Mouse (Mus musculus): ENCODE measurements around the gene Fuca2. TPM values are rescaled to one million over a fixed set of nuclear protein-coding genes. Genes with fewer than 3 reads are reported as not detected.
"Not testable (repeated sequence)": the region's sequence is repeated elsewhere in the genome, so short reads cannot be mapped to it uniquely, and the experiment has no call there.

Gene Fuca2
- polyA plus RNA-seq, 1 experiment from 2014 or later: 23.6 TPM

DNA sequence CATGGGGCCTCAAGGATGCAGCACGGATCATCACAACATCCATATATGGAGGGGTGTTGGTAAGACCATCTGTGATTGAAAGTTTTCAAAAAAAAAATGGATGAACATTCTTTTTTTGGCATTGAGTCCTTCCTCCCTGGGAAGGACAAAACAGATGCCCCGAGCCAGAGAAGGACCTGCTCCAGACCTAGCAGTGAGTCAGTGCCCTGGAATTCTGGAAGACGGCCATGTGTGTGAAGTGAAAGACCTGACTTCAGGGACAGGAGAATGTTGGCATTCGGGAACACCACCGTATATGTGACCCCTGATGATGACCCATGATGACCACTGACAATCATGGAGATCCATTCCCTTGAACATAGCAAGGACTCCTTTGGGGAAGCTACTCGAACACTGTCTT lies 9.7 kb upstream of the Fuca2 start:
- WGBS: 89% methylated on average over 6 of the region's 6 CpGs

DNA sequence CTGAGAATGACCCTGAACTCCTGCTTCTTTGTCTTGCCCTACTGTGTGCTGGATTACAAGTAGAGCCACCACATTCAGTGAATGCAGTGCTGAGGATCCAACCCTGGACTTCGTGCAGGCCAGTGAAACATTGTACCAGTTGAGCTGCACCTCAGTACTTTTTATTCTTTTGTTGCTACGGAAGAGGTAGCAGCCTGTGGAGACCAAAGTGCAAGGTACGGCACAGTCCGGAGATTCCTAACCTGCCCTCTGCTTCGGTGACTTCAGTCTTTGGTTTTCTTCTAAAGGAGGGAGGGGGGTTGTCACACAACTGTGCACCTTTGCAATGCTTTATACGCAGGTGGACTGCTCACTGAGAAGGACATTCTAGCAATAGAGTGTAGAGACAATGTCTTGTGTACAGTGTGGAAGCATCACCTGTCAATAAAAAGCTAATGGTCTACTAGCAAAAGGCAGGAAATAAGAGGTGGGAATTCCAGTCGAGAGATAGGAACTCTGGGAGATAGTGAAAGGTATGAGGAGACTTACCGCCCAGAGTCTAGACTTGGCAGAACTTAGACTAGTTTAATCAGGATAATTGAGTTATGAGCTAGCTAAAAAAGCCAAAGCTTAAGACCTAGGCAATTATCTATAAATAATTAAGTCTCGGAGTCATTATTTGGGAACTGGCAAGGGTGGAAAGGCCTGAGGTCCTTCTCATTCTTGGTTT lies 5.2 kb upstream of the Fuca2 start:
- Histone ChIP-seq H3K27ac (no peak overlapping the region), H3K9me3 (replicated peaks) (no peaks in the 10 kb centered on the region), H3K4me3 (no peak overlapping the region), H3K27me3 (ENCODE audit: low read depth, poor library complexity, severe bottlenecking) (no peaks in the 10 kb centered on the region), H3K4me1 (no peaks in the 10 kb centered on the region), H3K36me3 (no peaks in the 10 kb centered on the region)
- 91% methylated on average over 9 of the region's 9 CpGs for WGBS
- DNase-seq (ENCODE audit: low spot score): no peak

More for the DNA sequence above, 9.7 kb upstream of the Fuca2 start:
- H3K36me3 ChIP-seq: no peaks in the 10 kb centered on the region
- no peaks in the 10 kb centered on the region for H3K9me3 ChIP-seq (replicated peaks)
- no peak for DNase-seq (ENCODE audit: low spot score)
- H3K27me3 ChIP-seq (ENCODE audit: low read depth, poor library complexity, severe bottlenecking): no peaks in the 10 kb centered on the region
- H3K27ac ChIP-seq: no peak overlapping the region
- H3K4me1 ChIP-seq: no peaks in the 10 kb centered on the region
- no peak overlapping the region for H3K4me3 ChIP-seq

DNA sequence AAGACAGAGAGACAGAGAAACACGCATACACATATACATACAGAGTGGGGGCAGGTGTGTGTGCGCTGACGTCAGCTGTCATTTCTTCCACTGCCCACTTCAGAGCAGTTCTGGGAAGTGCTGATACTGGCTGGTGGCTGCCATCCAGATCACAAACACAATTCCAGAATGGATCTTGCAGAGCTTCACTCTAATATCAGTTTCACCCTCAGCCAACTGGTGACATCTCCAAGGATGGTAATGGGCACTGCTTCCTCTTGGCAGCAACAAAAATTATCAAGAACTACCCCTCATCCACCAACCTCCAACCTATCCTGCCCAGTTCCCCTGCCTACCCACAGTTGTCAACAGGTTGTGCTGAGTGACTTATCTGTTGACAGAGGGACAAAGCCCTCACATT lies 3.0 kb upstream of the Fuca2 start:
- Histone ChIP-seq H3K9me3 (replicated peaks) (no peaks in the 10 kb centered on the region), H3K36me3 (no peaks in the 10 kb centered on the region), H3K4me1 (peaks cover 8% of the 10 kb centered on the region), H3K27me3 (ENCODE audit: low read depth, poor library complexity, severe bottlenecking) (peaks cover 5% of the 10 kb centered on the region; the same call in 1 of the 2 replicates), H3K4me3 (no peak overlapping the region), H3K27ac (no peak overlapping the region)
- 91% methylated on average over 3 of the region's 3 CpGs for WGBS
- DNase-seq (ENCODE audit: low spot score): no peak

DNA sequence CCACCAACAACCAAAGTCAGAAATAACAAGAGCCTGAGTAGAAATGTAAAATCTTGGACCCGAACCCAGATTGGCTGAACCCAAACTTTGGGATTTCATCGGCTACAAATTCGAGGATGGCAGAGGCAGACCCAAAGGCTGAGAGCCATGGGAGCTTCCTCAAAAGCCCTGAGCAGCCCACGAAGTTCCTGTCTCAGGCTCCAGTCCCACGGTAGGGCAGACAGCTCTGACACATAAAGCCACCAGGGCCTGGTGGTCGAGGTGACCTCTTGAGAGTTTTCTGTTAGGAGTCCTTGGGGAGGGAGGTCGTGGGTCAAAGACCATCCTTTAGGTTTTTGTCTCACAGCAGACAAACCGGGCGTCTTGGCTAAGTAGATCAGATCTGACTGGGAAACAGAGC lies 1.1 kb downstream of the Fuca2 start:
- Histone ChIP-seq H3K27me3 (ENCODE audit: low read depth, poor library complexity, severe bottlenecking) (peaks cover 5% of the 10 kb centered on the region; the same call in 1 of the 2 replicates), H3K4me1 (peaks cover 13% of the 10 kb centered on the region), H3K9me3 (replicated peaks) (no peaks in the 10 kb centered on the region), H3K27ac (peak overlapping the region; percentile 20; the same call in 1 of the 2 replicates), H3K4me3 (peak overlapping the region; percentile 64), H3K36me3 (0 out of 2 replicates have a peak, but pooled peaks cover 2% of the 10 kb centered on the region)
- no peak for DNase-seq (ENCODE audit: low spot score)
- WGBS: 53% methylated on average over 9 of the region's 9 CpGs

DNA sequence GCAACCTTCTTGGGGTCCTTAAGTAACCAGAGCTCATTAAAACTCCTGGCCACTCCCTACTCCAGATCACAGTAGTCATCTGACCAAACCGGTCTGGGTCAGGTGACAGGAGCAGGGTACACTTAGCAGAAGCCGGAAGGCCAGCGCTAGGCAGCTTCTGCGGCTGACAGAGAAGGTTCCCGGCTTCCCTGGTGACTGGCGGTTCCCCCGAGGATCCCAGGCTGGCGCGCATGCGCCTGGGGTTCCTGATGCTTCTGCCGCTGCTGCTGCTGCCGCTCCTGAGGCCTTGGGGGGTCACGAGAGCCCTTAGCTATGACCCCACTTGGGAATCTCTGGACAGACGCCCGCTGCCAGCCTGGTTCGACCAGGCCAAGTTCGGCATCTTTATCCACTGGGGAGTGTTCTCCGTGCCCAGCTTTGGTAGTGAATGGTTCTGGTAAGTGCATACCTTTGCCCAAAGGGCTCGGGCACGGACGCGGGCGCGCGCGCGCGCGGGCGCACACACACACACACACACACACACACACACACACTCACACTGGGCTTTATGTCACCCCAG lies 1.7 kb downstream of the Fuca2 start:
- peak overlapping the region; percentile 76 for H3K27ac ChIP-seq
- DNase-seq (ENCODE audit: low spot score): peak; percentile 85
- WGBS: under 1% methylated on average over 30 of the region's 30 CpGs

DNA sequence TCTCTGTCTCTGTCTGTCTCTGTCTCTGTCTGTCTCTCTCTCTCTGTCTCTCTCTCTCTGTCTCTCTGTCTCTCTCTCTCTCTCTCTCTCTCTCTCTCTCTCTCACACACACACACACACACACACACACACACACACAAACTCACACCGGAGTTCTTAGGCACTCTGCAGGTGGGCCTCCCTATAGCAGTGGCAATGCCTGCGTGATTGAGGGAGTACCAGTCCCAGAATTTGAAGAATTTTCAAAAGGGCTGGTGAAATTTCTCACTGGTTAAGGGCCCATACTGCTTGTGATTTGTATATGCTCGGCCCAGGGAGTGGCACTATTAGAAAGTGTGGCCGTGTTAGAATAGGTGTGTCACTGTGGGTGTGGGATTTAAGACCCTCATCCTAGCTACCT lies 2.2 kb downstream of the Fuca2 start:
- DNase-seq (ENCODE audit: low spot score); H3K9me3 ChIP-seq (replicated peaks); H3K36me3 ChIP-seq; H3K27me3 ChIP-seq (ENCODE audit: low read depth, poor library complexity, severe bottlenecking): not testable (repeated sequence)
- H3K27ac ChIP-seq: peak overlapping the region; percentile 76; the same call in 1 of the 2 replicates
- H3K4me3 ChIP-seq: peak overlapping the region; percentile 64
- 67% methylated on average over 4 of the region's 4 CpGs for WGBS
- peaks cover 13% of the 10 kb centered on the region for H3K4me1 ChIP-seq

More for the DNA sequence above, 1.7 kb downstream of the Fuca2 start:
- 0 out of 2 replicates have a peak, but pooled peaks cover 6% of the 10 kb centered on the region for H3K36me3 ChIP-seq
- peak overlapping the region; percentile 64 for H3K4me3 ChIP-seq
- peaks cover 13% of the 10 kb centered on the region for H3K4me1 ChIP-seq
- H3K9me3 ChIP-seq (replicated peaks): no peaks in the 10 kb centered on the region
- H3K27me3 ChIP-seq (ENCODE audit: low read depth, poor library complexity, severe bottlenecking): peaks cover 5% of the 10 kb centered on the region; the same call in 1 of the 2 replicates

DNA sequence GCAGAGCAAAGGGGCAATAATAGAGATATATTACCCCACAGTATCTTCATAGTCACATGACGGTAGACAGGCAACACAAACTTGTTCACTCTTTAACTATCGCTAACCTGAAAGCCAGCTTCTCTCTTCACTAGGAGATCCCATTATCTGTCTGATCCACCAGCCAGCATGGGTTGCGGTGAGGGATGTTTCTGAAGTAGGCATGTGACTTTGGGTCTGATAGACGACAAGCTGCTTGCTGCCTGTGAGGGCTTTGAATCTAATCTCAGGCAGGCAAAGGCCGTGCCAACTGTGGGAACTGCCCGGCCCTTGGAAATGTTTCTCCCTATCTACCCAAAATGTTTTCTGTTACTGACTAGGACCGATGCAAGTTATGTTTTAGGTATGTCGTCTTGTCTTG lies 3.0 kb downstream of the Fuca2 start:
- 0 out of 2 replicates have a peak, but pooled peaks cover 6% of the 10 kb centered on the region for H3K36me3 ChIP-seq
- H3K27ac ChIP-seq: no peak overlapping the region
- WGBS: 89% methylated on average over 8 of the region's 8 CpGs
- peaks cover 13% of the 10 kb centered on the region for H3K4me1 ChIP-seq
- H3K27me3 ChIP-seq (ENCODE audit: low read depth, poor library complexity, severe bottlenecking): peaks cover 5% of the 10 kb centered on the region; the same call in 1 of the 2 replicates
- no peaks in the 10 kb centered on the region for H3K9me3 ChIP-seq (replicated peaks)
- DNase-seq (ENCODE audit: low spot score): no peak
- no peak overlapping the region for H3K4me3 ChIP-seq

DNA sequence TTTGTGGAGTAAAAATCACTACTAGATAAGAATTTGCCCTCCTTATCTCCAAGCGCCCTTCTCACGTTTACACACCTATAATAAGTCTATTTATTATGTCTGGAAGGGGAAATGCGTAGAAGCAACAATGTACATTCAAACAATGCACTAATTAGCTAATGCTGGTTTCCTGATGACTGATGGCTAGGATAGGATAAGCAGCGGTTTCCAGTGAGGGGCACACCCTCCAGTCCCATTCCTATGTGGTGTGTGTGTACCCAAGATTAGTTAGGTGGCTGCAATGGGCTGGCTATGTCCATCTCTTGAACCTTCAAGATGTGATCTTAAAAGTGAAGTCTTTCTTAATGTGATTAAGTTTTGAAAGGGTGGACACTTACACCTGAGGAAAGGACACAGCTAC lies 22.5 kb downstream of the Fuca2 start:
- H3K27me3 ChIP-seq (ENCODE audit: low read depth, poor library complexity, severe bottlenecking): no peaks in the 10 kb centered on the region
- H3K4me3 ChIP-seq: no peak overlapping the region

DNA sequence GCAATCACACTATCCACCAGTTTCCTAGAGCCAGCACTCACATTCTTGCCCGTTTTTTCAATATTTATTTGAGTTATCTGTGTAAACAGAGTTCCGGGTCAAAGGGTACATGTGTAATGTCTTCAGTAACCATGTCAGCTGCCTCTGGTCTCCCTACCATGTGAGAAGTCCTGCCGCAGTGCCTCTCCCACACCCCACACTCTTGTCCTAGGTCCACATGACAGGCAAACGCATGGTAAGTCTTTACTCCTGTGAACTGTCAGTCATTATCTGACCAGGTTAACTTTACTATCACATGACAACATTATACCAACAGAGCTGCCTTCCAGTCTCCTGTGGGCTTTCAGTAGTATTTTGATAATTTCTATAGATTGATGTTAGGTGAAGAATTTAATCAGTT lies 28.8 kb downstream of the Fuca2 start:
- 91% methylated on average over 4 of the region's 4 CpGs for WGBS
- Histone ChIP-seq H3K4me3 (no peak overlapping the region), H3K36me3 (peaks cover 40% of the 10 kb centered on the region), H3K4me1 (no peaks in the 10 kb centered on the region), H3K9me3 (replicated peaks) (no peaks in the 10 kb centered on the region), H3K27me3 (ENCODE audit: low read depth, poor library complexity, severe bottlenecking) (no peaks in the 10 kb centered on the region), H3K27ac (no peak overlapping the region)
- no peak for DNase-seq (ENCODE audit: low spot score)

More for the DNA sequence above, 22.5 kb downstream of the Fuca2 start:
- Histone ChIP-seq H3K27ac (no peak overlapping the region), H3K9me3 (replicated peaks) (no peaks in the 10 kb centered on the region), H3K4me1 (no peaks in the 10 kb centered on the region), H3K36me3 (peaks cover 6% of the 10 kb centered on the region)
- 87% methylated on average over 4 of the region's 4 CpGs for WGBS
- no peak for DNase-seq (ENCODE audit: low spot score)

DNA sequence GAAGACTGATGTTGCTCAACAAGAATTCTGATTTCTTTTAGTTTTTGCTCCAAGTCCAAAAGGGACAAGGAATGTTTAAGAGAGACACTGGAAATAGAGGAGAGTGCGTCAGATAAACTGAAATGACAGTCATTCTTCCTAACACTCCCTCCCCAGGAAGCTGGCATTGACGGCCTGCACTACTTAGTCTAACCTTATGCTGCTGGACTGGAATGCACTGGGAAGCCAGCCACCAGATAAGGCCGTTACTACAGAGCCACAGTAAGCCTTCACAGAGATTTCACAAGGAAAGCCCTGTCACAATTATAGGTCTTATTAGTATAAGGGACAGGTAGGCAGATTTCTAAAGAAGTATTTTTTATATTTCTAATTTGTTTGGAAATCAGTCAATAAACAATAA lies 35.4 kb downstream of the Fuca2 start:
- Histone ChIP-seq H3K36me3 (peaks cover 49% of the 10 kb centered on the region), H3K4me1 (no peaks in the 10 kb centered on the region), H3K27ac (no peak overlapping the region), H3K4me3 (no peak overlapping the region), H3K27me3 (ENCODE audit: low read depth, poor library complexity, severe bottlenecking) (no peaks in the 10 kb centered on the region), H3K9me3 (replicated peaks) (no peaks in the 10 kb centered on the region)
- no peak for DNase-seq (ENCODE audit: low spot score)
- 89% methylated on average over 3 of the region's 3 CpGs for WGBS

DNA sequence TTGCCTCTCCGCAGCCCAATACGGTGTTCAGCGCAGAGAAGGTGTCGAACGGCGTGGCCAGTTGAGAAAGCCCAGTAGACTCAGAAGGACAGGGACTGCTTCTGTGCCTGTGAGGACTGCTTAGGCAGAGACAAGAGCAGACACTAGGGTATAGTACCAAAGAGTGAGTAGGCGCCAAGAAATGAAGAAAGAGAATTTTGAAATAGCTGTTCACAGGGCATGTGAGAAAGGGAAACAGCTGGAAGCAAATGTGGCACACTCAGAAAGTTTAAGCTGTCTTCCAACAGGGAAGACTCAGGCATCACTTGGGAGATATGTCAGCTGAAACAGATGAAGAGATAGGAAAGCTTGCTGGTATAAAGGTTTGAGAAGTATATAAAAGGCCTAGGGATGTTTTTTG lies 37.4 kb downstream of the Fuca2 start:
- Histone ChIP-seq H3K4me1 (no peaks in the 10 kb centered on the region), H3K27ac (no peak overlapping the region), H3K4me3 (no peak overlapping the region), H3K27me3 (ENCODE audit: low read depth, poor library complexity, severe bottlenecking) (no peaks in the 10 kb centered on the region), H3K36me3 (peaks cover 36% of the 10 kb centered on the region), H3K9me3 (replicated peaks) (no peaks in the 10 kb centered on the region)
- DNase-seq (ENCODE audit: low spot score): no peak
- WGBS: 98% methylated on average over 7 of the region's 7 CpGs

DNA sequence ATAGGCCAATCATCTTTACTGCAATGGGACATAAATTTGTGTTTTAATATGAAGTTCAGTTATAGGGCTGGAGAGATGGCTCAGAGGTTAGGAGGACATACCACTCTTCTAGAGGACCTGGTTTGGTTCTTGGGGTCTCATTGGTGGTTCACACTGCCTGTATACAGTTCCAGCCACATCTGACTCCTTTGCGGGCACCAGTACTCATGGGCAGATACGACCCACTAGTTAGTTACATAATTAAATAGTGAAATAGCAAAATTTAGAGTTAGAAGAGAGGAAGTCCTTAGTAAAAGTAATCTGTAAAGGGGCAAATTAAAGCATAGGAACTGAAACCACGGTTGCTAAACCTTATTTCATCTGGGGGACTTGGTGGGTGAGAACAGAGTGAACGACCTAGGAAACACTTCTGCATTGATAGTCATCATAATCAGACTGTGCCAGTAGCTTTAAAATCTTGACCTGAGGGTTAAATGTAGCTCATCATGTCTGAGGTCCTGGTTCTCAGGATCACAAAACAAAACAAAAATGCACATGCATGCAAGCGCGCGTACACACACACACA lies 40.5 kb downstream of the Fuca2 start:
- no peak for DNase-seq (ENCODE audit: low spot score)
- H3K36me3 ChIP-seq: peaks cover 20% of the 10 kb centered on the region
- H3K9me3 ChIP-seq (replicated peaks): no peaks in the 10 kb centered on the region
- H3K27ac ChIP-seq: no peak overlapping the region
- no peaks in the 10 kb centered on the region for H3K27me3 ChIP-seq (ENCODE audit: low read depth, poor library complexity, severe bottlenecking)
- H3K4me3 ChIP-seq: no peak overlapping the region
- H3K4me1 ChIP-seq: no peaks in the 10 kb centered on the region
- 92% methylated on average over 7 of the region's 7 CpGs for WGBS

DNA sequence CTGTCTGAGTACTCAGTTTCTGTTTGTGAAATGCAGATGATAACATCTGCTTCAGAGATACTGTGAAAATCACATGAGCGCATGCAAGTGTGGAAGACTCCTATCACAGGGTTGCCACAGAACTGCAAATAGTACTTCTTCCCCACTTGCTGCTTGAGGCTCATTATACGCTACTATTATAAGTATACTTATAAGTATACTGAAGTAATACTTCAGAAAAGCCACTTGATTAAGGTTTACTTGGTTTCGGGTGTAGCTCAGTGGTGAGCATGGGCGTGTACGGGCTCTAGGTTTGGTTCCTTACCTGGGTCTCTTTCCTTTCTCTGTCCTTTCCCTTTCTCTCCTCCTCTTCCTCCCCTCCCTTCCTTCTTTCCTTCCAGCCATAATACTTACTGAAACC lies 42.4 kb downstream of the Fuca2 start:
- H3K4me3 ChIP-seq: no peak overlapping the region
- no peak for DNase-seq (ENCODE audit: low spot score)
- H3K9me3 ChIP-seq (replicated peaks): no peaks in the 10 kb centered on the region
- no peak overlapping the region for H3K27ac ChIP-seq
- no peaks in the 10 kb centered on the region for H3K4me1 ChIP-seq
- 97% methylated on average over 5 of the region's 5 CpGs for WGBS
- H3K27me3 ChIP-seq (ENCODE audit: low read depth, poor library complexity, severe bottlenecking): no peaks in the 10 kb centered on the region
- peaks cover 17% of the 10 kb centered on the region for H3K36me3 ChIP-seq
